Mouse (Mus musculus) ovary, adult 18-20 months (tissue): Measurements from ENCODE around the gene Eaf1.

Experiments
- DNase-seq: peaks from one replicate; pipeline ENCODE4 v3.0.0; 2022; ENCODE audit warnings: low spot score, mixed read lengths

Eaf1 gene

GRCm38 (mm10) chr14:31509911-31510310 lies 15.7 kb downstream of the Eaf1 start:
- DNase-seq: no peak

GRCm38 (mm10) chr14:31510322-31510721 lies 16.1 kb downstream of the Eaf1 start:
- no peak for DNase-seq

GRCm38 (mm10) chr14:31515895-31516294 lies 21.7 kb downstream of the Eaf1 start:
- no peak for DNase-seq

- no peak for DNase-seq
Observed at GRCm38 (mm10) chr14:31519165-31519564, 25.0 kb downstream of the Eaf1 start.

GRCm38 (mm10) chr14:31521318-31521717 lies 27.1 kb downstream of the Eaf1 start:
- no peak for DNase-seq

GRCm38 (mm10) chr14:31525040-31525810 lies 31.0 kb downstream of the Eaf1 start:
- DNase-seq: no peak

- no peak for DNase-seq
Observed at GRCm38 (mm10) chr14:31530847-31531246, 36.6 kb downstream of the Eaf1 start.

GRCm38 (mm10) chr14:31531506-31532148 lies 37.4 kb downstream of the Eaf1 start:
- DNase-seq: no peak

GRCm38 (mm10) chr14:31532656-31533055 lies 38.5 kb downstream of the Eaf1 start:
- no peak for DNase-seq

- DNase-seq: no peak
Observed at GRCm38 (mm10) chr14:31537298-31537697, 43.1 kb downstream of the Eaf1 start.

- no peak for DNase-seq
Observed at GRCm38 (mm10) chr14:31543885-31544442, 49.8 kb downstream of the Eaf1 start.

- no peak for DNase-seq
Observed at GRCm38 (mm10) chr14:31555021-31555420, 60.8 kb downstream of the Eaf1 start.

- DNase-seq: no peak
Observed at GRCm38 (mm10) chr14:31555963-31556434, 61.8 kb downstream of the Eaf1 start.

- DNase-seq: no peak
Observed at GRCm38 (mm10) chr14:31556526-31557260, 62.5 kb downstream of the Eaf1 start.

GRCm38 (mm10) chr14:31557273-31557672 lies 63.1 kb downstream of the Eaf1 start:
- DNase-seq: no peak

GRCm38 (mm10) chr14:31557784-31558183 lies 63.6 kb downstream of the Eaf1 start:
- DNase-seq: no peak

- DNase-seq: no peak
Observed at GRCm38 (mm10) chr14:31559216-31559615, 65.0 kb downstream of the Eaf1 start.
